Mouse (Mus musculus) ovary, adult 18-20 months (tissue): ENCODE measurements at regions not wholly inside any gene's neighbourhood (a gene's known extent, or its start where the extent isn't known, plus 50 kb on each side); places are given as distances from the start of the nearest gene placed in this dataset.

Experiments used
- DNase-seq: peaks from one replicate; pipeline ENCODE4 v3.0.0; 2022; ENCODE audit warnings: low spot score, mixed read lengths

DNA sequence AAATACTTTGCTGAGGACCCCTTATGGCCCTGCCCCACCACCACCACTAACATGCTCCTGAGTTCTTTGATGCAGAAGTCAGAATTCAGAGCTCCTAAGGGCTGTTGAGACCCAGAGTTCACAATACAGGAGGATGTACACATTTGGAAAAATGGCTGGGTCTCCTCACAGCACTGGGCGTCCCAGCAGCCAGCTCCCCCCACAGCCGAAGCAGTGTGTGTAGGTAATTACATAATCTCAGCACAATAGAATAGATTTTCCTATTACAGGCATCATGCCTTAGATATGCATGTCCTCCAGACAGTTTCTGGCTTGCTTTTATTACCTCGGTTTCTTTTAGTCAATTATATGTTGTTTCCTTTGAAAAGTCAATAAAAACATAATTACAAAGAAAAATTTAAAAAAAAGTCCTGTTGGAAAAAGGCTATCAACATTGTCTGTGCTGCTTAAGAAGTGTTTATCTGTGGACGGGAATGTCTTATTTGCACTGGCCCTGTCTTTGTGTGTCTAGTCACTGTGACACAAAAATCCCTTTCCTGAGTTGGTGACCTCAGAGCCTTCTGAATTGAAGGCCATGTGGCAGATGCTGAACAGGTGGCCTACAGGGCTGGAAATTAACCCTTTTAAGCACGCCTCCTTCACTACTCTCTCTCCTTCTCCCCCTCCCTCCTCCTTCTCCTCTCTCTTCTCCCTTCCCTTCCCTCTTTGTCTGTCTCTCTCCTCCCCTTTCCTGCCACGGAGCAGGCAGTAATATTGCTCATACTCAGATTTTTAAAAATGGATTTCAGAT, 339.9 kb upstream of the Gm10131 start:
- no peak for DNase-seq

DNA sequence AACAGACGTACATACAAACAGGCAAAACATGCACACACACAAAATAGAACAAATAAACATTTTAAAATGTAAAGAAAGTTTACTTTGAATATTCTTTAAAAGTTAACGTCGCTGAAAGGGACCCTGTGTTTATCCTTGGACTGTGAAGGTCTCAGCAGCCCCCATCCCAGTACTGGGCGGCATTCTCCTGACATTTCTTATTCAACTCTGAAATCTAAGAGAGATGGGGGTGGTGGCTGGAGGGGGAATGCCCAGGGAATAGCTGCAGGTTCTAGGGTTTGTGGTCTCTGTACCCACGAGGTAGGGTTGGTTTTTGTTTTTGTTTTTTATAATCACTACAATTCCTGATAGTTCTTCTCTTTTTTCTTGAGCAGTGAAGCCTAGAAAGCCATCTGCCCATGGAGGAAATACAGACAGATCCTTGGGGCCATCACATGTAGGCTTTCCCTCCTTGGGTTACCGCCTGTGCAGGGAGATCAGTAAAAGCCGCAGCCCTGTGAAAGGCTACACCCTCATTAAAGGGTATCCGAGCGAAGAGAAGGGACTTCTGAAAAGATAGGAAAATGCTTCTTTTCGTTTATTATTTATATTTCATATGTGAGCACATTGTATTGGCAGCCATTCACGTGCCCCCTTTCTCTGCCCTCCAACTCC, 338.0 kb upstream of the Gm10131 start:
- no peak for DNase-seq

DNA sequence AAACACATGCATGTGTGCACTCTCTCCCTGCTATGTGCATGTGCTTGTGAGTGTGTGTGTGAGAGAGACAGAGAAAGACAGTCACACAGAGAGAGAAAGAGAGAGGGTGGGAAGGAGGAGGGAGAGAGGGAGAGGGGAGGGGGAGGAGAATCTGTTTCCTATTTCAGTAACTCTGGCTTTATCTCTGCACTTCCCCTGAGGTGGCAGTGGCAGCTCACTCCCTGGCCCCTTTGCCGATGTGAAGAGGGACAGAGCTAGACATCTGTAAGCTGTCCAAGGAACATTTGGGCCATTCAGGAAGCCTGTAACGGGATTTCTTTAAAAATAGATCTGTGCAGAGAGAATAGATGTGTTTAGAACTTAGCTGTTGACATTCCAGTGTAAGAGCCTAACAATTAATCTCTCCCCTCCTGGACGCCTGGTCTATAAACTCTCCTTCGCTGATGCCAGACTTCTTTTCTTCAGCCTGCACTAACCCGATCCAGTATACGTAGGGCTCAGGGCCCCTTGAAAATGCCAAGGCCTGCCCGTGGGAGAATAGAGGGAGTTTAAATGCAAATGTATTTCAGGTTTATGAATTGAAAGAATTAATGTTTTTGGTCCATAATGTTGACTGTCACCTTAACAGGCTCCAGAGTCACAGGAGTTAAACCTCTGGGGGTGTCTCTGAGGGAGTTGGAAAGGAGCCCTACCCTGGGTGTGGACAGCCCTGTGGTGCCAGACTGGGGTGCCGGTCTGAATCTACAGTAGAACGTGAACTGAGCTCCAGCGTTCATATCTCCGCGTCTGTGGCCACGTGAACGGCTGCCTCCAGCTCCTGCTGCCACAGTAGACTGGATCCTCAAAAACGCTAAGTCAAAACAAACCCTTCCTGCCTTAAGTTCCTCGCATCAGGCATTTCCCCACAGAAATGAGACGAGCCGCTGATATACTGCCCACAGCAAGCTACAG, 336.6 kb upstream of the Gm10131 start:
- no peak for DNase-seq

DNA sequence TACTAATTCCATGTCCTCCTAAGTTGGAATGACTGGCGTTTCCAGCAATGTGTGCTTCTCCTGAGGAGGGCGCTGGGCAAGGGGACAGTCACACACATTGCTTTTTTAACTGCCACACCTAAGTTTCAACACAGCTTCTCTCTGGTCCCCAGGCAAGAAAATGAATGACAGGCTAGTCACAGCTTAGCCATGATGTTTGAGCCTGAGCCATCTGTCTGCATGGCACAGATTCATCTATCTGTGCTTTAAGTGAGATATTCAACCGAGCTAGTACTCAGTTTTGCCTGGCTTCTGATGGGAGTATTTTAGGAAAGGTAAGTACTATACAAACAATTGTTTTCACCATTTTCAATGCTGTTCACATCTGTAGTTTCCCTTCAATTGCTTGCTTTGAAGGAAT, 331.2 kb upstream of the Gm10131 start:
- no peak for DNase-seq

DNA sequence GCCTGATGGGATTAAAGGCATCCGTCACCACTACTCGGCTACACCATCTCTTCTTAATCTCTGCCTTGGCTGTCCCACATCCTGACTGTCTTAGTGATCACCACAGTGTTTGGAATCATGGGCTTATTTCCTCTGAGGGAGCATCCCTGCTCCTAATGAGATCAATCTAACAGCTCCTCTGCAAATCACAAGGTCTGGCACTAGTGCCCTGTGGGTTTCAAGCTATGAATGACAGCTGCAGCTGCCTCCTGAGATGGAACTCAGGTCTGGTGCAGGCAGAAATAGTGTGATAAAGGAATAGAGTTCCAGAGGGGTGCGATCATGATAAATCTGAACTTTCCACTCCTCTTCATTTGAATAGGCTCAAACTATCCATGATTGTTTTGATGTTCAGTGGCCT, 330.2 kb upstream of the Gm10131 start:
- DNase-seq: no peak

DNA sequence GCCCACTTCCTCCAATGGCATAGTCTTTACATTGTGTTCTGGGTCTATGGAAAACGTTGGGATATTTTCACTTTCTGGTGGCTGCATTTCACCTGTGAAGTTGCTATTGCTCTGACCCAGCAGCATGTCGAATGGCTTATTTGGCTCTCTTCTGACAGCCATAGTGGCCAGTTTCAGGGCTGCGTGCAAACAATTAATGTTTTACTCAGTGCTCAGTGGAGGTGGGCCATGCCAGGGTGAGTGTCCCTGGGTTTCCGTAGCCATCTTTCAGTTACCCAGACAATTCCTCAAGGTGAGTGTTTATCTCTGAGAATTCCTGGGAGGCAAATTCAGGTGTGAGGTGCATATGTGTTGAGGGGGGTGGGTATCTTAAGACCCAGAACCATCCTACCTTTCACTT, 329.2 kb upstream of the Gm10131 start:
- no peak for DNase-seq

DNA sequence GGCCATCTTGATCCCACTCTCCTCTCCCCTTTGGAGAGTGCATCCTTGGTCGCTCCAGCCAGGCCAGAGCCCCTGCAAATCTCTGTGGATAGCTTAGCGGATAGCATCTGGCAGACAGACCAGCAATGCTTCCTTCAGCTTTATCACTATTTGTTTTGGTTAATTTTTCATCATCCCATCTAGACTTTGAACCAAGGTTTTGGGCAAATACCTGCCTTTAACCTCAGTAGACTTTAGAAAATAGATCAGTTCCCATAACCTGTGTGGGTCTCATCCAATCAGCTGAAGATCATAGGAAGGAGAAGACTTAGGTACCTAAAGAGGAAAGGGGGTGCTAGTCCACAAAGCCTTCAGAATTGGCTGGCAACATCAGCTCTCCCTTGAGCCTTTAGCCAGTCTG, 327.2 kb upstream of the Gm10131 start:
- DNase-seq: no peak

DNA sequence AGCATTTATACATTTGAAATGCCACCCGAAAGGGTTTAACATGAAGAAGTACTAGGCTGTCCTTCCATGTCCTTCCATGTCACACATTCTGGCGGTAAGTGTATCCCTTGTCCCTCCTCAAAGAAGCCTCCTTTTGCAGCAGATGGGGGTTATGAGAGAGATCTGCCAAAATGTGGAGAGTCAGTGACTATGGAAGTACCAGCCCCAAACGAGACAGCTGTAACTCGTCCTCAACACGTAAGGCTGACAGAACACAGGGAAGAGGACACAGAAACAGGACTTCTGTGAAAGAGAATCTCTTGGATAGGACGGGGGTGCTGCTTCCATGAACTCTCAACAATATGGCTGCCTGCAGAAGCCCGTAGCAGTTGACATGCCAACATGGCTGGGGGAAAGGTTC, 320.4 kb upstream of the Gm10131 start:
- DNase-seq: no peak

DNA sequence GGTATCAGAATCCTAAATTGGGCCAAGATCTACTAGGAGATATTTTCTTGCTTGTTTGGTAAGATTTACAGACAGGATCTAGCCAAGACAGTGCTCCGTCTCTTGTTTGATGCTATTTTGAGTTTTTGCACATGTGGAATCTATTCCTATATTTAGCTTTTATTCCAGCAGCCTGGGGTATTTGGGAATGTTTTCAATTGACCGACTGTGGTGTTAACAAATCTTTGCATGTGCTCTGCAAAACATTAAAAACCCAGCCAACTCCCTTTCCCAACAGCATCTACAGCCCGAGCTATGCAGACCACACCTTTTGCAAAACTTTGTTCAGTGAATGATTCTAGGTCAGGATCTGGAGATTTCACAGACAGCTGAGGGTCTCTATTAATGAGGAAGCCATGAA, 317.7 kb upstream of the Gm10131 start:
- no peak for DNase-seq

DNA sequence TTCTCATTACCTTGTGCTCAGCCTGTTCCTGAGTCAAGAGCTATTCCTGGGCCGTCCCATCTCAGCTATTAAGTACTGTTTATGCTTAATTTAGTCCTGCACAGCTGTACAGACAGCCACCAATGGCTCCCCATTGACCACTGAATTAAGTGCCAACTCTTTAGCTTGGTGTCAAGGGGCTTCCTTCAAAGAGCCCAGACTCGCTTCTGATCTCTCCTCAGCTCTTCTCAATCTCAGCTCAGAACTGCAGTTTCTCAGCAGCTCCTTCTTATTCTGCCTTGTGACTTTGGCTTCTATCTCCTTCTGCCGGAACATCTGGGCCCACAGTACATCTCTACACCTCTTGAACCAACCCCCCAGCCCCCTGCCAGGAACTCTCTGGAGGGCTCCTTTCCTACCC, 290.0 kb upstream of the Gm10131 start:
- no peak for DNase-seq

DNA sequence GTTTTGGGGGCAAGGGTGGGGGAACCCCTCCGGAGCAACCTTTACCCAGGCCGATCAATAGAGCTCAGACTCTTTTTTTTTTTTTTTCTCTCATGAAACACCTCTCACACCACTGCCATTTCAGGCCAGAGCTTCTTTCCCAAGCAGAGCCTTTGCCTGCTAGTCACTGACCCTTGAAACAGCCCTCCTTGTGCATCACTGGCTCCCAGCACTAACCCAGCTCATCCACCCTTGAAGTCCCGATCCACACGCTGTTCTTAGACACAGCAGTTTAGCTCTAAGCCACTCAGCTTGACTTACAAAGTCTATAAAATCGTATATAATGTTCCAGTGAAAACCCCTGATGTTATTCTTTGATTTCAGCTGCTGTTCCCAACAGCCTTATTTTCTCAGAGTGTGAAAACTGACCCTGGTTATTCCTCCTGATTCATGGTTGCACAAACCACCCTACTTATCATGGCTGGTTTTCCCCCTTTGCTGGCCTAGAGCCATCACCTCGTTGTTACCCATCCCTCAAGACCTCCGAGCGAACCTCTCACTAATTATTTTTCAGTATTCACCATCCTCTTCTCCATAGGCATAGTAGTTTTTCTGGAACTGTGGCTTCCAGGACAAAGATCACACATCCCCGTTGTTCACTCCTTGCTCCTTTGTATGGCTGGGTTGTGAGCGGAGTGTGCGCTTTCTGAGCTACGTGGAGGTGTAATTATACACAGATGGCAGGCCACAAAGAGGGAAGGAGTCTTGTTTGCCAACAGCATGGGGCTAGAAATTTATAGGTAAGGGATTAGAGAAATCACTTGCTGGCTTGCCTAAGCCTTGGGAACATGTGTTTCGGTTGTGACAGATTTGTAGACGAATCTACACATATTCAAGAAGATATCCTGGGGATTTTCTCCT, 287.6 kb upstream of the Gm10131 start:
- DNase-seq: no peak

DNA sequence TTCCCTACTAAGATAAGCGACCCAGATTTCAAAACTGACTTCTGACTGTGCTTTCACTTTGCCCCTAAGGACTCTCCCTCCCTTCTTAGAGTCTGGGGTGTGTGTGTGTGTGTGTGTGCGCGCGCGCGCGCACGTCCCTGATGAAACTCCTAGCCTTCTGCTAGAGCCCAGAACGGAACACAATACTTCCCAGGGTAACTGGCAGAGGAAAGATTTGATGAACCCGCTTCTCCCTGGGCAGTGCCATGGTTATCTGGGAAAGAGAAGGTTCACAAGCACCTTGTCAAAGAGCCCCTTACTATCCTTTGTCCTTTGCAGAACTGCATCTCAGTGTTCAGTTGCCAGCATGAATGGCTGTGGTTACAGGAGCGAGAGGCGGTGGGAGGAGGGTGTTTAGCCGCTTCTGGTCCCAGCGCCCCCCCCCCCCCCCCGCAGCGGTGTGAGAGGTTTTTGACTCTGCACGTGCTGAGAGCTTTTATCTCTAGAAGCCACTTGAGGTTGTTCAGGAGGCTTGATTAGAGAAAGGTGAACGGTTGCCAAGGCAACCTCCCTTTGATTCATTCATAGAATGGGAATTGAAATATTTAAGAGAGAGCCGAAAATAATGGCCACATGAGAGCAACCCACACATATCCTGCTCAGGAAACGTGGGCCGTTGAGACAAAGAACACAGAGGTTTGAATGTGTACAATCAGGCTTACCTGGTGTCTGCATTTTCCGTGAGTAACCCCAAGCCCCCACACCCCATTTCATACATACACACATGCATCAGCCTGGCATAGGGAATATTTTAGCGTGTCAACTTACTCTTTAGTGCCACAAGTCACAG, 286.3 kb upstream of the Gm10131 start:
- DNase-seq: no peak

DNA sequence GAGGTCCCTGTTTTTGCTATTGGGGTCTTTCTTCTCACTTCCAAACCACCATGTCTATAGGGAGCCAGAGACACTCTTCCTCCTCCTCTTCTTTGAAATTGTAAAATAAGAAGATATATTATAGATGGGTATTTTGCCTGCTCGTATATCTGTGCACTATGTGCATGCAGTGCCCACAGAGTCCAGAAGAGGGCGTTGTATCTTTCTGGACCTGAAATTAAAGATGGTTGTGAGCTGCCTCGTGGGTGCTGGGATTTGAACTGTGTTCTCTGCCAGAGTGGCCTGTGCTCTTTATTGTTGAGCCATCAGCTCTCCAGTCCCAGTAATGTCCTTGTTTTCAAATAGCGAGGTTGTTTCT, 285.7 kb upstream of the Gm10131 start:
- no peak for DNase-seq

DNA sequence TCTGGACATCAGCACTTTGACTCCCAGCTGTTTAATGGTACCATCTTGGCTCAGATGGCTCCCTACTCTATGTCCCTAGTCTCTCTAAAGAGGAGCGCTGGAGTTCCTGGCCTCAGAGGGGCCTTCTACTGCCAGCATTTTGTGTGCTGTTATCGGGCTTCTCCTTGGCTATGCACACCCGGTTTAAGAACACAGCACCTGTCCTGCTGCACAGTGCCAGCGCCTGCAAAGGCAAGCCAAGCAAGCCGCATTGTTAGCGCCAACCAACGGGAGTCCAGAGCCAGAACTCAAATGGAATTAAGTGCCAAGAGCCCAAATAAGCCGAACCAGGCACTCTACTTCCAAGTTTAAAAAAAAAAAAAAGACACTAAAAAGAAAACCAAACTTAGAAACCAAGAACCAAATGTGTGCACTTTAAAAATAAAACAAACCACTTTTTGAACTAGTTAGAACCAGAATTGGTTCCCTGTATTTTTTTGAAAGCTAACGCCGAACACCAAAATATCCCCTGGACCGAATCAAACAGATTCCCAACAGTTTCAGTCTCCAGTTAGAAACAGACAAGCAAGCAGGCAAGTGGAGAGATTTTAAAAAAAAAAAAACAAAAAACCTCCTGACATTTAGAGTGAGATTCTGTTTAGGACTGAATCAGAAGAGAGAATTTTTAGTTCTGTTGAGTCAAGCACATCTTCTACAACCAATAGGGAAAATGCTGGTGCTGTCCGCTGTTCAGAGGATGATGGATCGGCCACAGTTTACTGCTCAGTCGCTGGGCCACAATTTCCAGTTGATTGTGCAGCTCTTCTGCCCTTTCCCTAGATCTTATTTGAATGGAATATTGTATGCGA, 281.7 kb upstream of the Gm10131 start:
- DNase-seq: no peak

DNA sequence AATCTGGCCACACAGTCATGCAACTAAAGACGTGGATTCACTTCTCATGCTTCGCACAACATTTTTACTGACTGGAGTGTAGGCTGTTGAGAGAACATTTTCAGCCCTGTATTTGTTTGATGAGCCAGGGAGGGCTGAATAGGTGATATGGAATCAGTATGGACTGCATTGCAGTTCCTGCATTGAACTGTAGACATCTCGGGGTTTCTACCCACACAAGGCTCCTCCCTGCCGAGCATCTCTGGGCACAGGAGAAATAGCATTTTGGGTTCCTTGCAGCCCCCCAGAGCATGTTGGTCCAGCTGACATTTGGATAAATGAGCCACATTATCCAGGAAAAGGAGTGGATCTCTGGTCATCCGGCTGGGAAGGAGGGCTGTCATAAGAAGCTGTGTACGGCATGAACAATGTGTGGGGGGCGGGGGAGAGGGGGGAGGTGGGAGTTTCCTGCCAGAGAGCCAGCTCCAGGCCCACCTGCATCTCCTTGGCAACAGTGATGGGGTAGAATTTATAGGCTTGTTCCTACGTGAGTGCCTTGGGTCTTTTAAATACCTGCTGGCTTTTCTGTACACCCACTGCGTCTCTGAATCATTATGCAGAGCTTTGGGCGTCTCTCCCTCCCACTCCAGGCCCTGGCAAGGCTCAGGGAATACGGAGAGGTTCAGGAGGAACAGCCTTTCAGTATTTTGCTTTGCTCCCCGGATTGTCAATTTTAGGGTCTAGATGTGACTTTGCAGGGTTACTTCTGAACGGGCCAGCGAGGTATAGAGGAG, 280.9 kb upstream of the Gm10131 start:
- DNase-seq: no peak

DNA sequence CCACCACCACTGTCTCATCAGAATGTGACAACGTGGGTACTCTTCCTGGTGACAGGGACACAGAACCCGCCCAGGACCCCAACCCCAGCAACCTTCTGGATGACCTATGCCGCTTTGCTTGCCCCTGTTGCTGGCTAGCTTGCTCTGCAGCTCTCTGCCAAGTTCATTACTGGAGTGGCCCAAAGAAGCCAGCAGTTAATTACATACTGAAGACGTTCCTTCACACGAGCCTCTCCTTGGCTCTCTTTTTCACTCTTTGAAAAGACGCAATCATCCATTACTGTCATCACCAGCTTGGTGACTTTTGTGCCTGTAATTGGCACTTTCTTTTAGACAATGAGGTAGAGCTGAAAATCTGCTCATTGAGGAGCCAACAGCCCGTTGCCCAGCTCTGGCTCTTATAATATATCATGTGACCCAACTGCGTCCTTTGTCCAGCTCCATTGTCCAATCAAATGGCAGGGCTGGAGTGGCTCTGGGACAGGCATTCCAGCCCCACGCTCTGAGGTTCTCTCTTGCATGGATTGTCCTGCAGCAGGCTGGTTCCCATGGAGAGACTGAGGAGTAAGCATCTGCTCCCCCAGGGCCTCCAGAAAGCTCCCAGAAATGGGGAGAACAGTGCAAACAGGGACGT, 274.4 kb upstream of the Gm10131 start:
- no peak for DNase-seq

DNA sequence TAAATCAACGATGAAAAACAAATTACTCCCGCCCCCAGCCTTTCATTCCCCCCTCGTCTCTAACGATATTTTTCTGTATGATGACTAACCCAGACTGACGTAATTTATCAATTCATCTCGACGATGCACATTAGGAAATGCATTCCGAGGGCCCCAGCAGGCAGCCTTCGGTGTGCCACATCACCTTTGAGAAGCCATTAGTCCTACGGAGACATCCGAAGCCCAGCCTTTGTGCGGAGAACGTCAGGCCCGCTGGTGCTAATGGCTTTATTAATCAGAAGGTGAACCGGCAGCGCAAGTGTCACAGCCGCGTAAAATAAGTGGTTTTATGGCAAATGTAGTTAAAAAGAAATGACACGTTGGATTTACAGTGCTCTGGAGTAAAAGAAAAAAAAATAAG, 269.1 kb upstream of the Gm10131 start:
- no peak for DNase-seq

DNA sequence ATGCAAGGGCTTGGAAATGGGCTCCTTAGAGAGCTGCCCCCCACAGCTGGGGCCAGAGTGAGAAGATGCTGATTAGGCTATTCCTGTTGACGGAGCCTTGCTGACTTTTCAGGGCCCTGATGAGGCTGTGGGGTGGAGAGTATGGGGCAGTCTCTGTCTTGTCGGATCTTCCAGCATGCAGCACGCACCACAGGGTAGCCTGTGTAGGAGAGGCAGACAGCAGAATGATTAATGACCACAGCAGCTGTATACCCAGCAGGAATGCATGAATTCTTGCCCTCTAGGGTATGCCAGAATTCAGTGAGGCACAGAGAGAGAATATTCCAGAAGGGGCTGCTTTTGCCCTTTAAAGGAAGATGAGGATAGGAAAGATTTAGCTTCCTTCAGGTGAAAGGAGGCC, 265.6 kb upstream of the Gm10131 start:
- DNase-seq: no peak

DNA sequence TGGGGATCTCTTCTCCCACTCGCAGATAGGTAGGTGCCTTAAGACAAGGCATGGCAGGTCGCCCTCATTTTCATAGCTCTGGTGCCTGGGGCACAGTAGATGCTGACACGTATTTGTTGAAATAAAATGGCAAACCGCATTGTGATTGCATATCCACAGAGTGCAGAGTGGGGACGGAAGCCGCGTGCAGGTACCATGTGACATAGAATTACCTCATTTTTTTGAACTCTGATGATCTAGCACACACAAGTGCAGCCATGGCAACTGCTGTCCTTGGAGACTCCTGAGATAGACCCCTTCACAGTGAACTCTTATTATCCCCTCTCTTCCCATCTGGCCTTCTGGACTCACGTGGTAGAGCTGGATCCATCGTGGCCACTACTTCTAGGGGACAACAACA, 262.7 kb upstream of the Gm10131 start:
- no peak for DNase-seq
